Mouse (Mus musculus) adrenal gland (tissue): ENCODE data around the gene Prrt3.

Experiments used
- intact Hi-C: fragments of 180-260 bp; cut with DNase I; formaldehyde crosslinking; loops from one replicate; pipeline ENCODE4 v1.15.1; 2025
- long read RNA-seq, 2 experiments: library from polyadenylated mRNA; unstranded; transcript quantifications; one replicate each; pipeline ENCODE4 v2.0.0; 2020; ENCODE audit warnings: borderline replicate concordance in 1 of 2; ENCODE audit not compliant: insufficient replicate concordance in 1 of 2

Prrt3 gene
- long read RNA-seq, experiment 1, result 0 reads
- long read RNA-seq, experiment 2, result 0 reads

GRCm38 (mm10) chr6:113501388-113502084 lies at the start of gene Prrt3:
Gene Prrt3 (minus strand): TSS chr6:113501931.
- intact Hi-C loops, result no loop called here

DNA sequence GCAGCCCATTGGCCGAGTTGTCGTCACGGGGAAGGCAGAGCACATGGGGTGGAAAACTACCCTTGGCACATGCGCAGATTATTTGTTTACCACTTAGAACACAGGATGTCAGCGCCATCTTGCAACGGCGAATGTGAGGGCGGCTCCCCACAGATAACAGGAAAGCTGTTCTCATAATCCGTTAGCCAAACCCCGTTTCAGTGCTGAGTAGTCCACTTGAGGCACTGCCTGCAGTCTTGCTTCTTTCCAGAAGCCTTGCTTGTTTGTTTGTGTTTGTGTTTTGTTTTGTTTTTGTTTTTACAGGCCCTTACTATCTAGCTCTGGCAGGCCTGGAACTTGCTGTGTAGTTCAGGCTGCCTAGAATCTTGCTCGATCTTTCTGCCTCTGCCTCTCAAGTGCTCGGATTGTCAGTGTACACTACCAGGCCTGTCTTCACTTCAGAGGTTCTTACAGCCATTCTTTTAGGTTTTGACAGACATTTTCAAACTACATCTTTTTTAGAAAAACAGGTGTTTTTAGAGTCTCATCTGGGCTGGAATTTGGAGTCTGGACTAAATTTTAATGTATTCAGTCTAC lies 42.3 kb upstream of the Prrt3 start:
- intact Hi-C loops, result no loop called here

DNA sequence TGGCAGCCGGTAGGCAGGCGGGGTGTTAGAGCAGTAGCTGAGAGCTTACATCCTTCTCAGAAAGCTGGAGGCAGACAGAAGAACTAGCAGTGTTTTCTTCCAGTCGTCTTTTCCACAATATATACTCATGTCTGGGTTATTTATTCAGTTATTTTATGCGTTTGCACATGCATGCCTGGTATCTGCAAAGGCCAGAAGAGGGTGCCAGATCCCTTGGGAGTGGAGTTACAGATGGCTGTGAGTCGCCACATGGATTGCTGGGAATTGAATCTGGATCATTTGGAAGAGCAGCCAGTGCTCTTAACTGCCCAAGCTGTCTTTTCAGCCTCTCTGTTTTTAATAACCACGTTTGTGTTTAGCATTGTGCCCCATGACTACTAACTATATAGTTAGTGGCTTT lies 39.9 kb upstream of the Prrt3 start:
- intact Hi-C loops, result no loop called here

- intact Hi-C loops, result no loop called here
Measured at GRCm38 (mm10) chr6:113534886-113535285, 33.2 kb upstream of the Prrt3 start.

DNA sequence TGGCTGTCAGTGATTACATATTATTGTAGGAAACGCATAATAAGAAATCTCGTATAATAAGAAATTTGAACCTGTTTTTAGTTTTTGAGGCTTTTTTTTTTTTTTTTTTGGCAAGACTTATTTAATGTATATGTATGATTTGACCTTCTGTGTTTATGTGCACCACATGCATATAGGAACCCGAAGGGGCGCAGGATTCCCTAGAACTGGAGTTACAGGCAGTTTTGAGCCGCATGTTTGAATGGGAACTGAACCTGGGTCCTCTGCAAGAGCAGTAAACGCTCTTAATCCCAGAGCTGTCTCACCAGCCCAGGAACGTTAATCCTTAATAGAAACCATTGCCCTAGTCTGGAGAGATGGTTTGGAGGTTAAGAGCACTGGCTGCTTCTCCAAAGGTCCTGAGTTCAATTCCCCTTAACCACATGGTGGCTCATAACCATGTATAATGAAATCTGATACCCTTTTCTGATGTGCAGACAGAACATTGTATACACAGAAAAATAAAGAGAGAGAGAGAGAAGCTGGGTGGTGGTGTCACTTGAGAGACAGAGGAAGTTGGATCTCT lies 30.2 kb upstream of the Prrt3 start:
- intact Hi-C loops, result no loop called here

GRCm38 (mm10) chr6:113530932-113531839 lies 29.5 kb upstream of the Prrt3 start, which contains the start of the genes Emc3 and Fancd2:
Gene Emc3 (minus strand): TSS chr6:113531652.
Gene Fancd2 (plus strand): TSS chr6:113531682.
- intact Hi-C loops, result no loop called here

GRCm38 (mm10) chr6:113523420-113523819 lies 21.7 kb upstream of the Prrt3 start:
- intact Hi-C loops, result no loop called here

GRCm38 (mm10) chr6:113522310-113522709 lies 20.6 kb upstream of the Prrt3 start:
- intact Hi-C loops, result no loop called here

DNA sequence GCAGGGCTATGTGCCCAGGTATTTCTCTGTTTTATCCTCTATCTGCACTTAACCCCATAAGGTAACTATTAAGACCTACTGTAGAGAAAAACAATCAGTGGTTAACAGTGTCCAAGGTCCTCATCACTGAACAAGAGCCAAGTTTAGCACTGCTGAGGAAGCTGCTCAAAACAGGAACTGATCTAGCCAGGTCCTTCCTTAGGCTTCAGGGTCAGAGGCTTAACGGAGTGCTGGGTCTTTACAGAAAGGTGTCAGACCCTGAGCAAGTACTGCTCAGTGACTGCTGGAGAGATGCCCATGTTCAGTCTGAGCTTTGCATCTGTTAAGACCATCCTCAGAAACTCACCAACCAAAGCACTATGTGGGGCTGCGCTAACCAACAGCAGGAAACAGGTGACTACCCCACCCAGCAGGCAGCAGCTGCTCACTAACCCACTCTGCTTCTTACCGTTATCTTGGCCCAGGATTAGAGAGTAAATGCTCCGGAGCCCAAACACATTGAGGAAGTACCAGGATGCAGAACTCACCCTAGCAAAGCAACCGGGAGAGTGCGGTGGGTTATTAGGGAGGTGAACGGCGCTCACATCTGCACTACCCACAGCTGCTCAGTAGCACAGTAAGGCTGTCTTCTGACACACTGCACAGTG lies 15.8 kb upstream of the Prrt3 start:
- intact Hi-C loops, result no loop called here

DNA sequence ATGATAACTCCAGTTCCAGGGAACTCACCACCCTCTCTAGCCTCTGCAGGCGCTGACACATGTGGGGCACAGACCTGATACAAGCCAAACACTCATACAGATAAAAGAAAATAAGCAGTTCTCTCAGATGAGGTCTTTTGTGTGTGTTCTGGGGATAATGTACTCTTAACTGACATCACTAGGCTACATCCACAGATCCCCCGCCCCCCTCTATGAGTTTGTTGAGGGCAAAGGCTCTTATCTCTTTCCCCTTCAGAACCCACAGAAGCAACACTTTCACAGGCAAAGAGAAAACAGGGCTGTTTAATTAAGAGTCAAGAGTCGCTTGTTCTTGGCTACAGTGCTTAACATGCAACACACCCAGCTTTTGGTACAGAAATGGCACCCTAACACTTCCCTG lies 12.9 kb upstream of the Prrt3 start:
- intact Hi-C loops, result no loop called here

DNA sequence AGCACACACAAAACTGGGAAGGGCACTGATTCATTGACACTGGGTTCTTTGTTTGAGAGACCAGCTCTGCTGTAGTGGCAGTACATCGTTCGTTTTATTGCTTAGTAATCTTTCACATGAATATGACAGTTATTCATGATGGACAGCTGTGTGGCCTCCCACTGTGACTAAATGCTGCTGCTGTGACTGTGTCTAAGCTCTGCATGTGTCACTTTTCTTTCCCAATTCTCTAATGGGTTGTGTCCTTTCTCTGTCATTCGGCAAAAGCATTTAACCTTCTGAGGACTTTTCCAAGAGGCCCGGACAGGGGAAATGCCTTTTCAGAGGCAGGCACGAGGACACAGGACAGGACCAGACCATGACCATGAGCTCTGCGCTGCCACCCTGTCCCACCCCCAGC lies 12.2 kb upstream of the Prrt3 start:
- intact Hi-C loops, result no loop called here

DNA sequence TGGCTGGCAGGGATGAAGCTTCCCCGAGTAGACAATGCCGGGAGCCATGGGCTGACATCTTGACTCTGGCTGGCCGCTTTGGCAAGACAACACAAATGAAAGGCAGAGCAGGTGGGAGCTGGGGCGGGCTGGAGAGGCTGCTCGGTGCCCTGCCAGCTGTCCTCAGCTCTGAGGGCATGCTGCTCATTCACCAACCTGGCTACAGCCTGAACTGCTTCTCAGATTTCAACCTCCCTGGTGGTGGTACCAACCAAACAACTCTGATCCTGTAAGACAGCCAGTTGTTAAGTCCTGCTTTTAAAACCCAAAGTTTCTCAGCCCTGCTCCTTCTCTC lies 7.2 kb upstream of the Prrt3 start:
- intact Hi-C loops, result no loop called here

GRCm38 (mm10) chr6:113508272-113508946 lies 6.7 kb upstream of the Prrt3 start:
- intact Hi-C loops, result no loop called here

DNA sequence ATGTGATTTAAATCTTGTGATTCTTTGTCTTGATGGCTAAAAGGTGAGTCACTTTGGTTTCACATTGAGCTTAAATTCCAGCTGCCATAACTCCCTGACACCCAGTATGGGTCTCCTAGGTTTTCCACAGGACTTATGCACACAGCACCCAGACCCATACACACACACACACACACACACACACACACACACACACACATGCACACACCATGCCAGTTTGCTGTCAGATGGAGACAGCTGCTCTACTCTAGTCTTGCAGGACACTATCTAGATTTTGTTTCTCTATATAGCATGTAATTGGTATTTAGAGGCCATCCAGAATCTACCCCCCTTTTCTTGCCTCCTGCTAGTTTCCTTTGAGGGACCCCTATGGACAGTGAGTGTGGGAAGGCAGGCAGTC lies 5.4 kb upstream of the Prrt3 start:
- intact Hi-C loops, result no loop called here

GRCm38 (mm10) chr6:113505689-113506088 lies 4.0 kb upstream of the Prrt3 start:
- intact Hi-C loops, result no loop called here

DNA sequence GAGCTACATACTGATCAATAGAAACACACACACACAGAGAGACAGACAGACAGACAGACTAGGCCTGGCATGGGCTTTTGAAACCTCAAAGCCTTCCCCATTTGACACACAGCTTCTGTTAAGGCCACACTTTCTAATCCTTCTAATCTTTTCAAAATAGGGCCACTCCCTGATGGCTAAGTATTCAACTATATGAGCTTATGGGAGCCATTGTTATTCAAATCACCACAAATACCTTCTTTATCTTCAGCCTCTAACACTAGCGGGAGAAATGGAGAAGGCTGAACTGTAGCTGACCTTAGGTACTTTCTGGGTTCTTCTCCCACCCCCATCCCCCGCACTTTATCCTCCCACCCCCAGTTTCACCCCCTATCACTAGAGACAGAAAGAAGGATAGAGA lies 1.1 kb upstream of the Prrt3 start:
- intact Hi-C loops, result no loop called here

DNA sequence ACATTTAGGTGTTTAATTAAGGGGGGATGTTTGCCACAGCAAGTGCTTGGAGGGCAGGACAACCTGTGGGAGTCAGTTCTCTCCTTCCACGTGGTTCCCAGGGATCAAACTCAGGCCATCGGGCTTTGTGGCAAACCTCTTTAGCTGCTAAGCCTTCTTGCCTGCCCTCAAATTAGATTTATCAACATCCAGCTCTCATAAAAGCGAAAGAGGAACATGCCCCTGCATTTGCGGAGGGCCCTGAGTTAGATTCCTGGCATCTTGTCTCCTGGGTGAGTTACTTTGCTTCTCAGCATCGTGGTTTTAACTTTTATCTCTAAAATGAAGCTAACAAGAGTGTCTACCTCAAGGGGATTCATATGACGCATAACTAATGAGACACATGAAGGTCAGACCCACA lies 2.4 kb downstream of the Prrt3 start:
- intact Hi-C loops, result no loop called here

GRCm38 (mm10) chr6:113495071-113495675 lies 6.6 kb downstream of the Prrt3 start:
- intact Hi-C loops, result no loop called here

DNA sequence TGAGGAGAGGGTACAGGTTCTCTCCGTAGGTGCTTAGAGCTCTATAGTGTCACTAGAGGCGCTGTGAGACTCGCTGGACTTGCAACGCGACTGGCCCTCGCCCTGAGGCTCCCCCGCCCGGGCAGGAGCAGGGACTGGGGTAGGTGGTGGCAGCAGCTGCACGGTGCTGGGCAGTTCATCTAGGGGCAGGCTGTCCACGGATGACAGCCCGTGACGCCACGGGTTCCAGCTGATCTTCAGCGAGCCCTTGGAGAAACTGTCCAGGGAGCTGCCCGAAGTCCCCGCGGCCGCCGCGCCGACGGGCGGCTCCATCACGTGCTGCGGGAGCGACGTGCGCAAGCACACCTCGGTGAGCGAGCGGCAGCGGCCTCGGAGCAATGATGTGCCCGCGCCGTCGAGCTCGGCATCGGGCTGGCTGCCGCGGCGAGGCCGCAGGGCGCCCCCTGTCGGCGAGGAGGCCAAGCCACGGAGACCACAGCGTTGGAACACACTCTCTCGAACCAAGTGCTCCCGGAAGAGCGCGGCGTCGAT lies 7.4 kb downstream of the Prrt3 start:
- intact Hi-C loops, result loop anchor here (5.0 kb wide), 1 partner anchor 108 kb away; the partner anchor contains the start of genes Brk1 and Fancd2os
